22 mouse cellular contexts compared by ENCODE assay signal in the genomic region with DNA sequence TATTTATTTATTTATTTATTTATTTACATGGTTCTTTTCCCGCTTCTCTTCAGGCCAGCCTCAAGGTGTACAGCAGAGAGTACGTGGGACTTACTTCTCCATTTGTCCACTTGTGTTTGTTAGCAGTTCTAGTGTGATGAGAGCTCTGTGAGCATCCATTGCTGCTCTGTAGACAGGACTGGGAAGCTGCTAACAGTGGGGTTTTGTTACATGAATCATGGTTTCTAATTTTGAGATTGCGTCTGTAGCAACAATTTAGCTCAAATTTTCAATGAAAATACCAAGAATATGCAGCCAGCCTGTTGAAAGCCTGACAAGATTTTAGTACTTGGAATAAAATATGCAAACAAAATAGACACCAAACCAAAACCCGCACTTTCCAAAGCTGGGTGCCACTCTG. TPM values are rescaled to one million over a fixed set of nuclear protein-coding genes. Genes with fewer than 3 reads are reported as not detected.
"Had no signal": no experiment of that assay in that cellular context is flagged by ENCODE, and none has a peak within 500 bp of the region (broad histone marks: within the 10 kb centered on the region; RNA-seq: fewer than 3 reads in every experiment).

No protein-coding gene starts in this region.

- H3K4me2 ChIP-seq: limb, embryonic 12.5 days; limb, embryonic 15.5 days; lung, embryonic 14.5 days; midbrain, embryonic 12.5 days; midbrain, embryonic 15.5 days; neural tube, embryonic 12.5 days; neural tube, embryonic 15.5 days; stomach, embryonic 15.5 days had no signal

- H3K9ac ChIP-seq: limb, embryonic 12.5 days; limb, embryonic 15.5 days; liver, postnatal 0 days; lung, embryonic 14.5 days; midbrain, embryonic 12.5 days; midbrain, embryonic 15.5 days; neural tube, embryonic 12.5 days; neural tube, embryonic 15.5 days; stomach, embryonic 15.5 days had no signal

- H3K27ac ChIP-seq: limb, embryonic 12.5 days; limb, embryonic 15.5 days; macrophage; midbrain, embryonic 12.5 days; midbrain, embryonic 15.5 days; neural tube, embryonic 12.5 days; neural tube, embryonic 15.5 days; stomach, embryonic 15.5 days had no signal

- H3K9me3 ChIP-seq: limb, embryonic 12.5 days; limb, embryonic 15.5 days; midbrain, embryonic 12.5 days; midbrain, embryonic 15.5 days; neural tube, embryonic 12.5 days; neural tube, embryonic 15.5 days; stomach, embryonic 15.5 days had no signal

- DNase-seq: kidney, adult 18-20 months; kidney, adult 9 months; kidney, postnatal 14 days; kidney, postnatal 4 days; left cerebral cortex, postnatal 4 days; liver, postnatal 0 days; lung, embryonic 14.5 days; right cerebral cortex, adult 18-20 months; right cerebral cortex, postnatal 14 days; right cerebral cortex, postnatal 4 days; thymus, postnatal 25 days had no signal

- H3K4me3 ChIP-seq: limb, embryonic 12.5 days; limb, embryonic 15.5 days; midbrain, embryonic 12.5 days; midbrain, embryonic 15.5 days; neural tube, embryonic 12.5 days; neural tube, embryonic 15.5 days; stomach, embryonic 15.5 days had no signal

- H3K27me3 ChIP-seq: limb, embryonic 12.5 days; limb, embryonic 15.5 days; midbrain, embryonic 12.5 days; midbrain, embryonic 15.5 days; neural tube, embryonic 12.5 days; neural tube, embryonic 15.5 days; stomach, embryonic 15.5 days had no signal

- ATAC-seq: liver, postnatal 0 days; lung, postnatal 0 days; midbrain, embryonic 15.5 days had no signal

- H3K36me3 ChIP-seq: limb, embryonic 15.5 days; midbrain, embryonic 15.5 days; neural tube, embryonic 12.5 days; neural tube, embryonic 15.5 days; stomach, embryonic 15.5 days had no signal

RNA-seq across cellular contexts. Expression of a gene that starts 14.8 kb away (rescaled TPM):
- total RNA-seq: layer of hippocampus, postnatal 14 days had no signal
- polyA plus RNA-seq: limb, embryonic 12.5 days; liver, postnatal 0 days; lung, embryonic 14.5 days; lung, postnatal 0 days; midbrain, embryonic 12.5 days; neural tube, embryonic 12.5 days; neural tube, embryonic 15.5 days; stomach, embryonic 15.5 days; thymus, postnatal 0 days had no signal
